Mouse (Mus musculus) midbrain, embryonic 15.5 days (tissue): ENCODE measurements around the gene Epn3. TPM values are rescaled to one million over a fixed set of nuclear protein-coding genes. Genes with fewer than 3 reads are reported as not detected.

Experiments
- ATAC-seq: fragments of 200-750 bp; cut with Nextera tagmentation; replicated peaks from 2 replicates; pipeline ENCODE4 v1.8.0; 2017; ENCODE audit warnings: moderate TSS enrichment
- H3K27ac ChIP-seq: fragments of 300-500 bp; sonication (generic); 2 replicates; pipeline ENCODE4 v1.5.1; 2015; ENCODE audit warnings: mild to moderate bottlenecking, inconsistent platforms
- H3K27me3 ChIP-seq: fragments of 300-500 bp; sonication (generic); replicated peaks from 2 replicates; pipeline ENCODE4 v1.6.1; 2015; ENCODE audit warnings: inconsistent platforms
- H3K36me3 ChIP-seq: fragments of 300-500 bp; sonication (generic); replicated peaks from 2 replicates; pipeline ENCODE4 v1.6.1; 2015; ENCODE audit warnings: inconsistent platforms
- H3K4me1 ChIP-seq: fragments of 300-500 bp; sonication (generic); 2 replicates; pipeline ENCODE4 v1.6.1; 2015; ENCODE audit warnings: inconsistent platforms
- H3K4me2 ChIP-seq: fragments of 300-500 bp; sonication (generic); 2 replicates; pipeline ENCODE4 v1.6.1; 2015; ENCODE audit warnings: inconsistent platforms, mild to moderate bottlenecking, moderate library complexity
- H3K4me3 ChIP-seq: fragments of 300-500 bp; sonication (generic); 2 replicates; pipeline ENCODE4 v1.5.1; 2015; ENCODE audit warnings: mild to moderate bottlenecking, inconsistent platforms
- H3K9ac ChIP-seq: fragments of 300-500 bp; sonication (generic); 2 replicates; pipeline ENCODE4 v1.6.1; 2015; ENCODE audit warnings: mild to moderate bottlenecking, inconsistent platforms
- H3K9me3 ChIP-seq: fragments of 300-500 bp; sonication (generic); 2 replicates; pipeline ENCODE4 v1.6.1; 2016; ENCODE audit warnings: inconsistent platforms
- WGBS: fragments of 180-500 bp; shearing (Covaris S2); methylation state at CpG from one replicate; pipeline ENCODE4 v1.1.7; 2015; ENCODE audit warnings: mixed read lengths; 5-methylcytosine and 5-hydroxymethylcytosine counted together
- polyA plus RNA-seq: library from polyadenylated mRNA; unstranded; fragments of >200 nt; fragmentation: Nextera tagmentation; extraction: Ambion mirVana; gene quantifications from 2 replicates; pipeline ENCODE4 v1.2.1, GENCODE M21; 2015

Epn3 gene
- polyA plus RNA-seq, 1 experiment from 2014 or later, result 0.72 TPM

- H3K9ac ChIP-seq, result no peak overlapping the region
- no peaks in the 10 kb centered on the region for H3K9me3 ChIP-seq
- peaks cover 29% of the 10 kb centered on the region for H3K4me1 ChIP-seq
- H3K4me2 ChIP-seq, result no peak overlapping the region
- ATAC-seq, result no peak
- H3K27ac ChIP-seq, result no peak overlapping the region
- 51% methylated on average over 2 of the region's 2 CpGs for WGBS
- H3K36me3 ChIP-seq, result peaks cover 4% of the 10 kb centered on the region; the same call in 1 of the 2 replicates
- H3K4me3 ChIP-seq, result no peak overlapping the region
- H3K27me3 ChIP-seq, result no peaks in the 10 kb centered on the region
These were observed 35.6 kb downstream of the Epn3 start for GRCm38 (mm10) chr11:94464170-94464569.

- peaks cover 14% of the 10 kb centered on the region for H3K4me1 ChIP-seq
- no peak overlapping the region for H3K4me2 ChIP-seq
- no peaks in the 10 kb centered on the region for H3K27me3 ChIP-seq
- no peaks in the 10 kb centered on the region for H3K9me3 ChIP-seq
- H3K4me3 ChIP-seq, result no peak overlapping the region
- no peak for ATAC-seq
- no peak overlapping the region for H3K9ac ChIP-seq
- no peak overlapping the region for H3K27ac ChIP-seq
- peaks cover 12% of the 10 kb centered on the region; the same call in 1 of the 2 replicates for H3K36me3 ChIP-seq
- WGBS, result 91% methylated on average over 11 of the region's 11 CpGs
These were observed 37.9 kb downstream of the Epn3 start for GRCm38 (mm10) chr11:94461856-94462255.

GRCm38 (mm10) chr11:94457001-94457400 is 42.8 kb downstream of the Epn3 start:
- no peaks in the 10 kb centered on the region for H3K9me3 ChIP-seq

GRCm38 (mm10) chr11:94456347-94456746 is 43.4 kb downstream of the Epn3 start:
- Histone ChIP-seq H3K27ac (no peak overlapping the region; the same call in 1 of the 2 replicates), H3K36me3 (peaks cover 12% of the 10 kb centered on the region; the same call in 1 of the 2 replicates), H3K9ac (no peak overlapping the region), H3K4me3 (no peak overlapping the region), H3K27me3 (no peaks in the 10 kb centered on the region), H3K4me1 (0 out of 2 replicates have a peak, but pooled peaks cover 5% of the 10 kb centered on the region), H3K9me3 (no peaks in the 10 kb centered on the region), H3K4me2 (no peak overlapping the region)
- ATAC-seq, result no peak
- 80% methylated on average over 3 of the region's 3 CpGs for WGBS

More at GRCm38 (mm10) chr11:94457001-94457400, 42.8 kb downstream of the Epn3 start:
- no peak overlapping the region for H3K4me2 ChIP-seq
- H3K27me3 ChIP-seq, result no peaks in the 10 kb centered on the region
- no peak for ATAC-seq
- peaks cover 12% of the 10 kb centered on the region; the same call in 1 of the 2 replicates for H3K36me3 ChIP-seq
- no peak overlapping the region for H3K9ac ChIP-seq
- 0 out of 2 replicates have a peak, but pooled peaks cover 5% of the 10 kb centered on the region for H3K4me1 ChIP-seq
- H3K27ac ChIP-seq, result no peak overlapping the region
- H3K4me3 ChIP-seq, result no peak overlapping the region
- 83% methylated on average over 15 of the region's 15 CpGs for WGBS

- WGBS, result 85% methylated on average over 10 of the region's 10 CpGs
- no peak overlapping the region for H3K9ac ChIP-seq
- H3K27me3 ChIP-seq, result no peaks in the 10 kb centered on the region
These were observed 44.5 kb downstream of the Epn3 start for GRCm38 (mm10) chr11:94455161-94455820.

GRCm38 (mm10) chr11:94454756-94455155 is 45.0 kb downstream of the Epn3 start:
- Histone ChIP-seq H3K27ac (no peak overlapping the region), H3K9me3 (no peaks in the 10 kb centered on the region), H3K9ac (no peak overlapping the region), H3K4me2 (no peak overlapping the region), H3K36me3 (peaks cover 12% of the 10 kb centered on the region; the same call in 1 of the 2 replicates), H3K4me1 (peaks cover 12% of the 10 kb centered on the region), H3K27me3 (no peaks in the 10 kb centered on the region), H3K4me3 (no peak overlapping the region)
- ATAC-seq, result no peak
- 77% methylated on average over 5 of the region's 5 CpGs for WGBS

More at GRCm38 (mm10) chr11:94455161-94455820, 44.5 kb downstream of the Epn3 start:
- H3K36me3 ChIP-seq, result peaks cover 12% of the 10 kb centered on the region; the same call in 1 of the 2 replicates
- no peaks in the 10 kb centered on the region for H3K9me3 ChIP-seq
- no peak overlapping the region for H3K4me3 ChIP-seq
- no peak overlapping the region for H3K4me2 ChIP-seq
- no peak for ATAC-seq
- peaks cover 6% of the 10 kb centered on the region; the same call in 1 of the 2 replicates for H3K4me1 ChIP-seq
- H3K27ac ChIP-seq, result no peak overlapping the region

GRCm38 (mm10) chr11:94451091-94451773 is 48.5 kb downstream of the Epn3 start:
- Histone ChIP-seq H3K36me3 (no peaks in the 10 kb centered on the region), H3K27me3 (no peaks in the 10 kb centered on the region), H3K4me3 (no peak overlapping the region), H3K9ac (no peak overlapping the region), H3K4me2 (no peak overlapping the region), H3K9me3 (no peaks in the 10 kb centered on the region), H3K4me1 (peaks cover 22% of the 10 kb centered on the region), H3K27ac (no peak overlapping the region)
- 74% methylated on average over 12 of the region's 12 CpGs for WGBS
- 0 out of 2 replicates have a peak, but pooled peaks have one; percentile 7 for ATAC-seq

- Histone ChIP-seq H3K4me3 (no peak overlapping the region), H3K4me2 (no peak overlapping the region), H3K27me3 (no peaks in the 10 kb centered on the region), H3K27ac (peak overlapping the region; percentile 64), H3K9ac (no peak overlapping the region), H3K9me3 (no peaks in the 10 kb centered on the region), H3K36me3 (no peaks in the 10 kb centered on the region), H3K4me1 (peaks cover 29% of the 10 kb centered on the region)
- 51% methylated on average over 5 of the region's 5 CpGs for WGBS
- no peak for ATAC-seq
These were observed 49.9 kb downstream of the Epn3 start for GRCm38 (mm10) chr11:94449886-94450285.

GRCm38 (mm10) chr11:94449239-94449638 is 50.5 kb downstream of the Epn3 start:
- Histone ChIP-seq H3K4me3 (no peak overlapping the region), H3K4me2 (no peak overlapping the region), H3K4me1 (peaks cover 35% of the 10 kb centered on the region), H3K9me3 (no peaks in the 10 kb centered on the region), H3K27ac (peak overlapping the region; percentile 64), H3K27me3 (no peaks in the 10 kb centered on the region), H3K9ac (no peak overlapping the region), H3K36me3 (no peaks in the 10 kb centered on the region)
- WGBS, result 22% methylated on average over 8 of the region's 8 CpGs
- 0 out of 2 replicates have a peak, but pooled peaks have one; percentile 57 for ATAC-seq

- WGBS, result 12% methylated on average over 3 of the region's 3 CpGs
- H3K27me3 ChIP-seq, result no peaks in the 10 kb centered on the region
- no peak overlapping the region for H3K4me3 ChIP-seq
- H3K9ac ChIP-seq, result no peak overlapping the region
- H3K4me1 ChIP-seq, result peaks cover 41% of the 10 kb centered on the region
- H3K9me3 ChIP-seq, result no peaks in the 10 kb centered on the region
- no peak overlapping the region for H3K27ac ChIP-seq
- H3K4me2 ChIP-seq, result no peak overlapping the region
- no peak for ATAC-seq
- H3K36me3 ChIP-seq, result no peaks in the 10 kb centered on the region; the same call in 1 of the 2 replicates
These were observed 52.8 kb downstream of the Epn3 start for GRCm38 (mm10) chr11:94447017-94447416.

GRCm38 (mm10) chr11:94445300-94445699 is 54.5 kb downstream of the Epn3 start:
- Histone ChIP-seq H3K4me2 (no peak overlapping the region), H3K4me3 (no peak overlapping the region), H3K36me3 (no peaks in the 10 kb centered on the region; the same call in 1 of the 2 replicates), H3K9ac (no peak overlapping the region), H3K27me3 (no peaks in the 10 kb centered on the region), H3K27ac (no peak overlapping the region), H3K4me1 (peaks cover 58% of the 10 kb centered on the region), H3K9me3 (no peaks in the 10 kb centered on the region)
- 41% methylated on average over 4 of the region's 4 CpGs for WGBS
- no peak for ATAC-seq

GRCm38 (mm10) chr11:94444829-94445228 is 54.9 kb downstream of the Epn3 start:
- Histone ChIP-seq H3K4me3 (no peak overlapping the region), H3K9ac (no peak overlapping the region), H3K4me2 (no peak overlapping the region), H3K27me3 (no peaks in the 10 kb centered on the region), H3K9me3 (no peaks in the 10 kb centered on the region), H3K4me1 (peaks cover 55% of the 10 kb centered on the region), H3K27ac (no peak overlapping the region), H3K36me3 (no peaks in the 10 kb centered on the region; the same call in 1 of the 2 replicates)
- 42% methylated on average over 5 of the region's 5 CpGs for WGBS
- ATAC-seq, result no peak
